Mouse (Mus musculus) forebrain, embryonic 16.5 days (tissue): ENCODE measurements around the gene Tpmt. TPM values are rescaled to one million over a fixed set of nuclear protein-coding genes. Genes with fewer than 3 reads are reported as not detected.

Source experiments
- ATAC-seq: fragments of 200-750 bp; cut with Nextera tagmentation; 2 replicates; pipeline ENCODE4 v1.8.0; 2017; ENCODE audit warnings: mild to moderate bottlenecking, moderate library complexity
- H3K27ac ChIP-seq: fragments of 300-500 bp; sonication (generic); 2 replicates; pipeline ENCODE4 v1.5.1; 2014; ENCODE audit warnings: low read length, control low read depth
- H3K27me3 ChIP-seq: fragments of 300-500 bp; sonication (generic); replicated peaks from 2 replicates; pipeline ENCODE4 v1.6.1; 2014; ENCODE audit warnings: low read length; ENCODE audit not compliant: control insufficient read depth, insufficient read depth
- H3K36me3 ChIP-seq: fragments of 300-500 bp; sonication (generic); 2 replicates; pipeline ENCODE4 v1.6.1; 2014; ENCODE audit not compliant: control insufficient read depth, insufficient read depth
- H3K4me1 ChIP-seq: fragments of 300-500 bp; sonication (generic); replicated peaks from 2 replicates; pipeline ENCODE4 v1.6.1; 2014; ENCODE audit warnings: low read length; ENCODE audit not compliant: control insufficient read depth, insufficient read depth
- H3K4me2 ChIP-seq: fragments of 300-500 bp; sonication (generic); 2 replicates; pipeline ENCODE4 v1.6.1; 2014; ENCODE audit warnings: mild to moderate bottlenecking, low read length, control low read depth
- H3K4me3 ChIP-seq: fragments of 300-500 bp; sonication (generic); replicated peaks from 2 replicates; pipeline ENCODE4 v1.5.1; 2014; ENCODE audit warnings: mild to moderate bottlenecking, low read length, control low read depth
- H3K9ac ChIP-seq: fragments of 300-500 bp; sonication (generic); replicated peaks from 2 replicates; pipeline ENCODE4 v1.6.1; 2014; ENCODE audit warnings: low read depth, low read length, control low read depth
- H3K9me3 ChIP-seq: fragments of 300-500 bp; sonication (generic); 2 replicates; pipeline ENCODE4 v1.6.1; 2016; ENCODE audit warnings: low read length; ENCODE audit not compliant: control insufficient read depth
- WGBS: fragments of 180-500 bp; shearing (Covaris S2); extraction: QIAGEN DNeasy Blood & Tissue Kit; methylation state at CpG from one replicate; pipeline ENCODE4 v1.1.7; 2014; 5-methylcytosine and 5-hydroxymethylcytosine counted together
- polyA plus RNA-seq: library from polyadenylated mRNA; unstranded; fragments of >200 nt; fragmentation: Nextera tagmentation; extraction: Ambion mirVana; gene quantifications from 2 replicates; pipeline ENCODE4 v1.2.1, GENCODE M21; 2015

The Tpmt gene
- polyA plus RNA-seq, 1 experiment from 2014 or later: 24.2 TPM

DNA sequence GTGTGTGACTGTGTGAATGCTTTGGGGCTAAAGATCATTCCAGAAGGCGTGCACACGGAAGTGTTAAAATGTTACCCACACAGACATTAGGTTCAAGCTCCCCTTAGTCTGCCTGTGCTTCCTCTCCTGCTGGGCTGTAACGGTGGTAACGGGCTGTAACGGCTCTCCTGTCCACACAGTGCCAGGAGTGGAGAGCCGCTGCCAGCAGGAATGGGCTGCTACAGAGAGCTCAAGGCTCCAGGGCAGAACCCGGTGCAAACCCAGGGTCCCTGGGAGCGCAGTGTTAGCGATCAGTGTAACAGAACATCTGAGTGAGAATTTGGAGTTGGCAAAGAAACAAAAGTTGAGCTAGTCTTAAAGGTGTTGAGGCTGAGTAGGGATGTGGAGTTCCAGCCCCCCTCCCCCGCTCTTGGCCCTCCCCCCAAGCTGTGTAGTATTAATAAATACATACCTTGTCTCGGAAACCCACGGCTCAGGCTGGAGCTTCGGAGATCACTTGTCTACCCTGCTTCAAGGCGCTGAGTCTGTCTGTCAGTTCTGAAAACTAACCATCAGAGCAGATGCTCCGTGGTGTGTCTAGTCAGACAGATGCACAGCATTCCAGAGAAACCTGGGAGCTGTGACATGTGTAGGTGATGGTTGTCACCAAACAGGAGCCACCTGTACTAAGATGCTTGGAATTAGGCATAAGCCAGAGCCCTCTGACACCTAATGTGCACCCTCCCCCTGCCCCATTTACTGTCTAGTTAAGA lies 26.0 kb upstream of the Tpmt start:
- peaks cover 21% of the 10 kb centered on the region; the same call in 1 of the 2 replicates for H3K36me3 ChIP-seq
- H3K4me1 ChIP-seq: no peaks in the 10 kb centered on the region
- no peaks in the 10 kb centered on the region for H3K9me3 ChIP-seq
- H3K27me3 ChIP-seq: no peaks in the 10 kb centered on the region
- no peak overlapping the region for H3K27ac ChIP-seq
- 78% methylated on average over 15 of the region's 15 CpGs for WGBS
- H3K9ac ChIP-seq: no peak overlapping the region
- H3K4me3 ChIP-seq: no peak overlapping the region
- H3K4me2 ChIP-seq: no peak overlapping the region
- ATAC-seq: no peak

GRCm38 (mm10) chr13:47067001-47067400 lies 22.5 kb upstream of the Tpmt start:
- 94% methylated on average over 6 of the region's 6 CpGs for WGBS
- Histone ChIP-seq H3K9ac (no peak overlapping the region), H3K4me1 (no peaks in the 10 kb centered on the region), H3K9me3 (no peaks in the 10 kb centered on the region), H3K36me3 (peaks cover 13% of the 10 kb centered on the region; the same call in 1 of the 2 replicates), H3K27ac (no peak overlapping the region), H3K4me2 (no peak overlapping the region), H3K4me3 (no peak overlapping the region), H3K27me3 (no peaks in the 10 kb centered on the region)
- ATAC-seq: no peak

- H3K4me1 ChIP-seq: no peaks in the 10 kb centered on the region
- no peak overlapping the region for H3K9ac ChIP-seq
- H3K27me3 ChIP-seq: no peaks in the 10 kb centered on the region
- 95% methylated on average over 10 of the region's 10 CpGs for WGBS
- no peak overlapping the region for H3K27ac ChIP-seq
- no peak overlapping the region for H3K4me3 ChIP-seq
- no peak overlapping the region for H3K4me2 ChIP-seq
- H3K36me3 ChIP-seq: peaks cover 13% of the 10 kb centered on the region; the same call in 1 of the 2 replicates
- no peak for ATAC-seq
- H3K9me3 ChIP-seq: no peaks in the 10 kb centered on the region
Observed at GRCm38 (mm10) chr13:47066516-47066915, 22.0 kb upstream of the Tpmt start.

DNA sequence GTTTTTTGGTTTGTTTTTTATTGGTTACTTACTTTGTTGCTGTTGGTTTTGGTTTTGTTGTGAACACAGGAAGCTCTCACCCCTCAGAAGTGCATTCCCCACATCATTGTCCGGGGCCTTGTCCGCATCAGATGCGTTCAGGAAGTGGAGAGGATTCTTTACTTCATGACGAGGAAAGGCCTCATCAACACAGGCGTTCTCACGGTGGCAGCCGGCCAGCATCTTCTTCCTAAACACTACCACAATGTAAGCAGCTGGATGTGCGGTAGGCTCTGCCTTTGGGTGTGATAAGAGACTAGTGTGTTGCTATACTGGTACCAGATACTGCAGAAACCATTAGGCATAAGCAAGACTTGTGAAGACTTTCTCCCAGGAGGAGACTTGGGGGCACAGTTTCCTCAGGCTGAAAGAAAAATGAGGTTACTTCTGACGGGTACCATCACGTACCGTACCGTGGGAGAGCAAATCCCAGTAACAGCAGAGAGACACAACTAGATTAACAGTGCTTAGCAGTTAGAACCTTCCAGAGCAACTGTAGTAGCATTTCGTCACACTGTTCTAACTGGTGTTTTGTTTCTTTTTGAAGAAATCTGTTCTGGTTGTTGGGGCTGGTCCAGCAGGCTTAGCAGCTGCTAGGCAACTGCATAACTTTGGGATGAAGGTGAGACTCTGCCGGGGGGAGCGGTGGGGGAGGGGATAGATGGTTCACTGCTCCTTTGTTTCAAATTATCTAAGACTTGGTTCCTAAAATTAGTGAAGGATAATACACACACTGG lies 19.6 kb upstream of the Tpmt start:
- Histone ChIP-seq H3K36me3 (peaks cover 17% of the 10 kb centered on the region), H3K9me3 (no peaks in the 10 kb centered on the region), H3K27ac (no peak overlapping the region), H3K4me2 (no peak overlapping the region), H3K9ac (no peak overlapping the region), H3K4me1 (no peaks in the 10 kb centered on the region), H3K27me3 (no peaks in the 10 kb centered on the region), H3K4me3 (no peak overlapping the region)
- 80% methylated on average over 15 of the region's 15 CpGs for WGBS
- no peak for ATAC-seq

DNA sequence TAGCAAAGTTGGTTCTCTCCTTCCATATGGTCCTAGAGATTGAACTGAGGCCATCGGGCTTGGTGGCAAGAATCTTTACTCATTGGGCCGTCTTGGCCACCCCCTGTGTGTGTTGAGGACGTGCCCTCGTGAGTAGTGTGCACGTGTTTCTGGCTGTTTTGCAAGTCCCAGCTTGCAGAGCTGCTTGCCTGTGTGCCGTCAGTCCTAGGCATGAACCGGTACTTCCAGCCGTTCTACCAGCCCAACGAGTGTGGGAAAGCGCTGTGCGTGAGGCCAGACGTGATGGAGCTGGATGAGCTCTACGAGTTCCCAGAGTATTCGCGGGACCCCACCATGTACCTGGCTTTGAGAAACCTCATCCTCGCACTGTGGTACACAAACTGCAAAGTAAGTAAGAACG lies 18.2 kb upstream of the Tpmt start:
- WGBS: 94% methylated on average over 17 of the region's 17 CpGs
- Histone ChIP-seq H3K9me3 (no peaks in the 10 kb centered on the region), H3K9ac (no peak overlapping the region), H3K27ac (no peak overlapping the region), H3K27me3 (no peaks in the 10 kb centered on the region), H3K4me1 (no peaks in the 10 kb centered on the region), H3K4me2 (no peak overlapping the region), H3K4me3 (no peak overlapping the region), H3K36me3 (peaks cover 13% of the 10 kb centered on the region)
- no peak for ATAC-seq

DNA sequence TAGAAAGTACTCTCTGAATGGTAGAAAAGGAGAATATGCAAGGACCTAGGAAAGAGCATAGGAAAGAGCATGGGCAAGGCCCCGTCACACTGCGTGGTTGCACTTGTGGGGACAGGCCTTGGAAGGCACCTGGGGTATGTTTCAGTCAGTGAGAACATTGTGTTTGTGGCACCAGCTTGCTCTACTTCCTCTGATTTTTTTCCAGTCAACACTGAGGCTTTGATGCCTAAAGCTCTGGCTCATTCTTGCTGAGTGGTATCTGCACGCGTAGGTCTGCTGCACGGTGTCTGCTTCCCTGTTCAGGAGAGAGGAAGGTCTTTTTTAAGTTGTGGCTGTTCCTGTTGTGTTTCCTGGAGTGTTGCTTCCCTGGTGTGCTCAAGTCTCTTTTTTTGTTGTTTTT lies 12.2 kb upstream of the Tpmt start:
- Histone ChIP-seq H3K27me3 (no peaks in the 10 kb centered on the region), H3K4me2 (no peak overlapping the region), H3K36me3 (peaks cover 10% of the 10 kb centered on the region), H3K9ac (no peak overlapping the region), H3K9me3 (no peaks in the 10 kb centered on the region), H3K4me3 (no peak overlapping the region), H3K4me1 (peaks cover 6% of the 10 kb centered on the region), H3K27ac (no peak overlapping the region)
- no peak for ATAC-seq
- 96% methylated on average over 5 of the region's 5 CpGs for WGBS

DNA sequence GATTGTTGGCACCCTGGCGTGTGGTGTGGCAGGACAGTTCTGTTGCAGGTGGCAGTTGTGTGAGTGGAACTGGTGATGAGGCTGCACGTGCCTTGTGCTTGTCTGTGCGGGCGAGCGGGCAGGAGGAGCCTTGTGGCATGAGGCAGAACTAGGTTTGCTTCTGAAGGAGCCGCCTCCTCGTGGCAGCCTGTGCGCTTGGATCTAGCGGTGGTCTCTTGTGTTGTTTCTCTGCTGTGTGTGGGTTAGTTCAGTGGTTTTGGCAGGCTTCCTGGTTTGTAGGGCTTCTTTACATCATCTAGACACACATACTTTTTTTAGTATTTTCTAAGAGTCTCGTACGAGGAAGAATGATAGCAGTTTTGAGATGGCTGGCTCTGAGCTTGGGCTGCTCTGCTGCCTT lies 11.6 kb upstream of the Tpmt start:
- no peak overlapping the region for H3K4me3 ChIP-seq
- peaks cover 11% of the 10 kb centered on the region for H3K36me3 ChIP-seq
- ATAC-seq: no peak
- peaks cover 6% of the 10 kb centered on the region for H3K4me1 ChIP-seq
- H3K4me2 ChIP-seq: no peak overlapping the region
- no peak overlapping the region for H3K9ac ChIP-seq
- WGBS: 83% methylated on average over 11 of the region's 11 CpGs
- H3K27ac ChIP-seq: no peak overlapping the region
- no peaks in the 10 kb centered on the region for H3K9me3 ChIP-seq
- H3K27me3 ChIP-seq: no peaks in the 10 kb centered on the region

DNA sequence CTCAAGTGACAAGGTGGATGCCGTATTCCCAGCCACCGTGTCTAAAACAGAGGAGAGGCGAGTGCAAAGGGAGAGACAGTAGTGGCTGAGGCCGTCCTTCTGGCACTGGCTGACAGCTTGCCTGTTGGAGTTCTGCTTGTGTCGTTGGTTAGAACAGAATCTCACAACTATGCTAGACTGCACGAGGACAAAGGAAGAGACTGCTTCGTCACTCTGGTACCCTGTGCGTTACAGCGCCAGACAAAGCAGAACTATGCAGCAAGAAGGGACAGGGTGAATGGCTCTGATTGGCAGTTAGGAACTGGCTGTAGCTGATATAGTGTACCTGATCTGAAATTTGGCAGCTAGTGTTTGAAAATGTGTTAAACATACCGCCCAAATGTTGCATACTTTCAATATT lies 9.4 kb upstream of the Tpmt start:
- H3K9me3 ChIP-seq: no peaks in the 10 kb centered on the region
- H3K27ac ChIP-seq: peak overlapping the region; percentile 24; the same call in 1 of the 2 replicates
- ATAC-seq: peak; percentile 84
- no peak overlapping the region for H3K4me3 ChIP-seq
- 18% methylated on average over 10 of the region's 10 CpGs for WGBS
- H3K36me3 ChIP-seq: peaks cover 13% of the 10 kb centered on the region
- H3K4me1 ChIP-seq: peaks cover 6% of the 10 kb centered on the region
- H3K27me3 ChIP-seq: no peaks in the 10 kb centered on the region
- H3K4me2 ChIP-seq: no peak overlapping the region
- H3K9ac ChIP-seq: no peak overlapping the region

GRCm38 (mm10) chr13:47050009-47050408 lies 5.5 kb upstream of the Tpmt start:
- no peak overlapping the region for H3K4me3 ChIP-seq
- no peak overlapping the region for H3K4me2 ChIP-seq
- no peaks in the 10 kb centered on the region for H3K9me3 ChIP-seq
- H3K4me1 ChIP-seq: peaks cover 6% of the 10 kb centered on the region
- H3K27me3 ChIP-seq: no peaks in the 10 kb centered on the region
- ATAC-seq: no peak
- WGBS: 90% methylated on average over 4 of the region's 4 CpGs
- H3K27ac ChIP-seq: no peak overlapping the region
- no peak overlapping the region for H3K9ac ChIP-seq
- H3K36me3 ChIP-seq: peaks cover 18% of the 10 kb centered on the region
